Mouse (Mus musculus) embryo, embryonic 11 days (tissue): Measurements from ENCODE around the gene Ccdc71.

Source experiments
- DNase-seq: peaks from one replicate; pipeline ENCODE4 v3.0.0-alpha.2; 2015

Gene Ccdc71

GRCm38 (mm10) chr9:108460319-108461178 lies at the start of gene Ccdc71:
Gene Ccdc71 (plus strand): TSS chr9:108460527.
- DNase-seq: peak; percentile 93

DNA sequence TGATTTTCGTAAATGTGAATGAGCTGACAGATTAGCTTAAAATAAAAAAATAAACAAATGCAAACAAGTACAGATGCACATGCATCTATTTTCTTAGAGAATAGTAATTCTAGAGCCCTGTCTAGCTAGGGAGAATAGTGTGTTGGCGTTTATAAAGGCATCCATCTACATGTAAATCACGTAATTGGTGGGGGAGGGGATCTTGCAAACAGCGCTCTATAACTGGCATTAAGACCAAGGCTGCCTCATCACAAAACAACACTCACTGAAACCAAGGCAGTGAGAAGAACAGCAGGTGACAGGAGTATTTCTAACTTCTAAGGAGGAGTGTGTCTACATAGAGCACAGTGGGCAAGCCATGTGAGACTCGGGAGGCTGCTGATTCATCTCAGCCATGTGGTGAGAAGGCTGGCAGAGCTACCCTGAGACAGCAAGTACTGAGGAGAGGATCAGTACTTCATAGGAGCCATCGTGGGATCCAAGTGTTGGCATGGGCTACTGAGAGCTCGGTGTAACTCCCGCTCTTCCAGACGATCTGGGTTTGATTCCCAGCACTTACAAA lies 48.9 kb upstream of the Ccdc71 start:
- DNase-seq: no peak

DNA sequence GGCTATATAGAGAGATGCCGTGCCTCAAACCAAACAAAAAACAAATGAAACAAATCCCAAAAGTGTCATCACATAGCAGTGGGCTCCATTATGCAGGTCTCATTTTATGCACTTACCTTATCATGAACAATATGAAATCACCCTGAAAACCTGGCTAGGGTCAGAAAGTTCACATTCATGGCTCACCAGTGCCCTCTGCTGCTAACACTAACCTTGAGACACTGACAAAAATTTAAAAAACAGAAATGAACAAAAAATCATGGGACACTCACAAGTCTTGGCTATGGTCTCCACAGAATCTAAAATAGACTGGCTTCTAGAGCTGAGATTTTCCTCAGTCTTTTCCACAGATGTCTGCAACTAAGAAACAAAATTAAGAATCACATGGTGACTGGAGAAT lies 48.1 kb upstream of the Ccdc71 start:
- DNase-seq: peak; percentile 31

DNA sequence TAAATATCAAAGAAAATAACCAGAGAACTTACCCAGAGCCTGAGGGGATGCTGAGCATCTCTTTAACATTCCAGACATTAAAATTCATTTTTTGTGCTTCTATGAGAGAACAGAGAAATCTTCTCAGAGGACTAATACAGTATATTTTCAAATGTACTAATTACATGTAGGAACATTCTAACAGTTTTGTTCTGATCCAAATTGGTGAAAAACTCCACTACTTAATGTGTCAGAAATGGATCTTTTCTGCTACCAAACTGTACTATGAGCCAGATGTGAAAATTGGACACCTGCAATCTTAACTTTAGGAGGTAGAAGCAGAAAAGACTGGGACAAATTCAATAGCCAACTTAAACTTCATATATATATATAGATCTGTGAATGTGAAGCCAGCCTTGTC lies 31.9 kb upstream of the Ccdc71 start, which contains the start of gene Ccdc36:
TSS of gene Ccdc36 (minus strand) at position 101 of the 400 bp plus-strand sequence.
- DNase-seq: no peak

DNA sequence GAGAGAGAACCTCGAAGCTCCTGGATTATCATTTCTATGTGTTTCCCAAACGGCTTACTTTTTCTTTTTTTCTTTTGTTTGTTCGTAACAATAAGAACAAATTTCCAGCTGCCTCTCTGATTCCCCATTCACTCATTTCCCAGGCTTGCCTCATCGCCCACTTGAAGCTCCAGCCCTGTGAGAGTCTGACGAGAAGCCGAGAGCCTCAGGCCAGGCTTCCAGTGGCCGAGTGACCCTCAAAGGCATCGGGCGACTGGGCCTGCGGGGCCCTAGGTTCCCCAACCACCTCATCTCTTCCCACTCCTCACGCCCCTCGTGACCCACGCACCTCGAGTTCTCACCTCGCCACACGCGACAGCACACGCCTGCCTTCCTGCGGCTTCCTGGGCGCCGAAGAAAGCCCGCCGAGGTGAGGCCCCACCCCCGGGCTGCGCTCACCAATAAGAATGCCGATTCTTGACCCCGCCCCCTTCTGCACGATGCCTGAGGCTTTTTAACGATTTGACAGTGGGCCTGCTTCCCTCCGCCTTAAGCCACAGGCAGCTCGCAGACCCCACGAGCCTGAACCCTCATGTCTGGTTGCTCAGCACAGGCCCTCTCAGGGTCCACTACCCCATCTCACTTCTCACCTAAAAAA lies 28.8 kb upstream of the Ccdc71 start:
- peak; percentile 66 for DNase-seq

GRCm38 (mm10) chr9:108436182-108436581 lies 24.1 kb upstream of the Ccdc71 start, which contains the start of gene BC048562:
Gene BC048562 (plus strand): TSS chr9:108436482.
- DNase-seq: no peak

- DNase-seq: no peak
Observed at GRCm38 (mm10) chr9:108439176-108439575, 21.2 kb upstream of the Ccdc71 start.

- DNase-seq: no peak
Observed at GRCm38 (mm10) chr9:108440485-108440884, 19.8 kb upstream of the Ccdc71 start.

DNA sequence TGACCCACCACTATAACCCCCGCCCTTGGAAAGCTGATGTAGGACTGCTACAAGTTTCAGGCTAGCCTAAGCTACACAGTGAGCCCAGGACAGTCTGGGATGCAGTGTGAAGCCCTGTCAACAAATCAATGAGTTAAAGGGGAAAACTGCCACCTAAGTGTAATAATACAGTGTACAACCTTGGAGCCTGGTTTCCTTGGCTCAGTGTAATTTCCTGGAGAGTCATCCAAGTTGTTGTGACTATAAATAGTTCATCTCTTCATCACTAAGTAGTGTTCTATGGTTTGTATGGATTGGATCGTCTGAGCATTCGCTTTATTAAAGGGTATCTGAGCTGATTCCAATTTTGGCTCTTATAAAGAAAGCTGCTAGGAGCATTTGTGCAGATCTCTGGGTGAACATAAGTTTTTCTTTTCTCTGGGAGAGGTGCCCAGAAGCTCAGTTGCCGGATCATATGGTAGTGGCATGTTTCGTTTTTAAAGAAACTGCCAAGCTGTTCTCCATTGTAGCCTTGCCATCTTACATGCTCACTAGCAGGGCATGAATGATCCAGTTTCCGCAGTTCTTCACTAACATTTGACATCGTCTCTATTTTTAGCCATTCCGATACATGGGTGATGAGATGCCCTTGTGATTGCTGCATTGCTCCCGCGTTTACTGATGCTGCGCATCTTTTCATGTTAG lies 18.9 kb upstream of the Ccdc71 start:
- DNase-seq: no peak

- DNase-seq: no peak
Observed at GRCm38 (mm10) chr9:108445125-108445524, 15.2 kb upstream of the Ccdc71 start.

GRCm38 (mm10) chr9:108449860-108450259 lies 10.5 kb upstream of the Ccdc71 start:
- DNase-seq: peak; percentile 86

DNA sequence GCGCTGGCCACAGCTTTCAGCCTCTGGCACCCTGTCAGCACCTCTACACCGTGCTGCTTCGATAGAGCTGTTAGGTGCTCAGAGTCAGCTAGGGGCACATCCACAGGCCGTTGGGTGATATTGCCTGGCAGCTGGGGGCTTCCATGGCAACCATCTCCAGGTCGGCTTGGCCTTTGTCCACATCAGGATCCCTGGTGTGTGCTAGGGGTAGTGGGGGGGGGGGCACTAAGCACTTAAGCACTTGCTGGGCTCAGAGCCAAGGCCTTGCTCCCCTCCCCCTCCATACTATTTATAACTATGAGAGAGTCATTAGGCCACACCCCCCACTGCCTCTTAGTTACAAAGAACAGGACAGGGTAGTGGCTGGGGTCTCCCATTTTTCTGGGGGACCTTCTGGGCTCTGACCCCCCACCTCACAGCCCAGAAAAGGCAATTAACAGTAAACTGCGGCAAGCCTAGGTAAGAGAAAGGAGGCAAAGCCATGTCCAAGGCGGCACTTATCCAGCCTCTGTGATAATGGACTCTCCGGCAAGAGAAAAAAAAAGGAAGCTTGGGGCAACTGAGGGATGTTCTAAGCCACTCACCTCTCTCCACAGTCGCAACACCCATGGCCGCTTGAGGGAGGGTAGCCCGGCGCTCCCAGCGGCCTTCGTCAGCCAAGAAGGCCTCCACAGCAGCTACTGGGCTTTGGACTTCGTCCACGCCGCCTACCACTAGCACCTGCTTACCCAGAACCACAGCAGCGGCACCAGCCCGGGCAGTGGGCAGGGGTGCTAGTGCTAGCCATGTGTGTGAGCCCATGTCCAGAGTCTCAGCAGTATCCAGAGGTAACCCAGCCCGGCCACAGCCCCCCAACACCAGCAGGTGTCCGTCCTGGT lies 9.8 kb upstream of the Ccdc71 start:
- DNase-seq: peak; percentile 75

- DNase-seq: no peak
Observed at GRCm38 (mm10) chr9:108451170-108451493, 9.2 kb upstream of the Ccdc71 start.

- no peak for DNase-seq
Observed at GRCm38 (mm10) chr9:108451519-108452160, 8.7 kb upstream of the Ccdc71 start.

DNA sequence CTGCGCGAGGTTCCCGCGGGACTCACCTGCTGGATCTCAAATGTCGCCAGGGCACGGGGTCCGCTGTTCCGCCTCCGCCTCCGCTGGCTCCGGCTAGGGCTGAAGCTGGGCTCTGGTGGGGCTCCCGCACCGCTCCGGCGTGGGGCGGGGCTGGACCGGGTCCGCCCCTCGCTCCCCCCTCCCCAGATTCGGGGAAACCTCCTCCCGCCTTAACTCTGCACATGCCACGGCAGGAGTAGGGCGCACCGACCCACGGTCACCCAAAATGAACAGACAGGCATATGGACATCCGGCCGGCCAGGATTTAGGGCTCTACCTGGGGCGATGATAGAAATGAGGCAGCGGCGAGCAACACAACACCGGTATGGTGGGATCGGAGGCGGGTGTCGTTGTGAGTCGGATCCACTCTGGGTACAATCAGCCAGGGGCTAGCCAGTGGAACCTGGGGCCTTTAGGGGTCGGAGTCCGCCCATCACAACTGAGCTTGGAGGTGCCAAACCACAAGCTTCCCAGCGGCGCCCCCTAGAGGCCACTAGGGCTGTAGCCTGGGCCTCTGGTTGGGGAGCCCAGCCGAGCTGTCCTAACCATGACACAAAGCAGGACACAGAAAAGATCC lies 7.9 kb upstream of the Ccdc71 start:
- DNase-seq: peak; percentile 94

GRCm38 (mm10) chr9:108452911-108453310 lies 7.4 kb upstream of the Ccdc71 start:
- no peak for DNase-seq

DNA sequence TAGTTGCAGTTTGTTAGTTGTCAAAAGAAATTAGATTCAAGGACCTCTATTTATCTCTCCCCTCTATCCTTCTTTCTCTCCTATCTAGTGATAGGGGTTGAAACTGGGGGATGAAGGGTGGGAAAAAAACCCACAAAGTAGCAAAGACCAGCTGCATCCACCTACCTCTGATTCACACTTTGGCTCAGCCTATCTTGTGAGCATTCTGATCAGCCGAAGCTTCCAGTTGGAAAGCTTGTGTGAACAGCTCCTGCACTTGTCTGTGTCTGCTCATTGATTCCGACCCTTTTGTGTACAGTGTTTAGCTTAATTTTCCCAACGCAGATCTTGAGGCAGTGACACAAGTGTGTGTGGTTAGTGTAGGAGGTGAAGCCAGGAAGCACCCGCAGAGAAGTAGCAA lies 6.9 kb upstream of the Ccdc71 start:
- DNase-seq: no peak

- no peak for DNase-seq
Observed at GRCm38 (mm10) chr9:108454429-108454828, 5.9 kb upstream of the Ccdc71 start.

- DNase-seq: no peak
Observed at GRCm38 (mm10) chr9:108455747-108456571, 4.4 kb upstream of the Ccdc71 start.

GRCm38 (mm10) chr9:108456953-108457352 lies 3.4 kb upstream of the Ccdc71 start:
- no peak for DNase-seq
